Mouse (Mus musculus) brain, embryonic 14.5 days (tissue): ENCODE measurements around the gene Nfasc. TPM values are rescaled to one million over a fixed set of nuclear protein-coding genes. Genes with fewer than 3 reads are reported as not detected.

Experiments
- DNase-seq: peaks from one replicate; pipeline ENCODE4 v3.0.0-alpha.2; 2011; ENCODE audit warnings: low read depth
- CTCF ChIP-seq: fragments of 200-500 bp; IDR thresholded peaks from 2 replicates; pipeline ENCODE4 v1.5.1; 2012; ENCODE audit warnings: inconsistent platforms, mild to moderate bottlenecking, moderate library complexity, borderline replicate concordance; ENCODE audit not compliant: insufficient read depth, insufficient read length; ENCODE audit errors: extremely low read depth
- POLR2A ChIP-seq: fragments of 200-500 bp; IDR thresholded peaks from 2 replicates; pipeline ENCODE4 v1.6.1; 2012; ENCODE audit warnings: mild to moderate bottlenecking, inconsistent platforms, borderline replicate concordance; ENCODE audit not compliant: poor library complexity, insufficient read depth, insufficient read length, severe bottlenecking; ENCODE audit errors: extremely low read depth
- polyA plus RNA-seq: library from polyadenylated mRNA; depleted of rRNA; stranded (reverse); fragments of >200 nt; gene quantifications from 2 replicates; pipeline ENCODE4 v1.2.3, GENCODE M21; 2012

The Nfasc gene
- polyA plus RNA-seq, 1 experiment = 65.9 TPM

- no peak for DNase-seq
- TF ChIP-seq CTCF = no peak
- TF ChIP-seq POLR2A = no peak
Measured at GRCm38 (mm10) chr1:132592145-132592544, 149.5 kb downstream of the Nfasc start.

GRCm38 (mm10) chr1:132591399-132591930 is 150.1 kb downstream of the Nfasc start:
- DNase-seq = peak; percentile 86

GRCm38 (mm10) chr1:132586679-132587201 is 154.9 kb downstream of the Nfasc start:
- no peak for TF ChIP-seq POLR2A
- no peak for TF ChIP-seq CTCF
- no peak for DNase-seq

More at GRCm38 (mm10) chr1:132591399-132591930, 150.1 kb downstream of the Nfasc start:
- TF ChIP-seq POLR2A = no peak
- TF ChIP-seq CTCF = no peak

- DNase-seq = peak; percentile 71
- TF ChIP-seq POLR2A = no peak
- no peak for TF ChIP-seq CTCF
Measured at GRCm38 (mm10) chr1:132585376-132585775, 156.2 kb downstream of the Nfasc start.

- TF ChIP-seq POLR2A = no peak
- no peak for TF ChIP-seq CTCF
- peak; percentile 46 for DNase-seq
Measured at GRCm38 (mm10) chr1:132582998-132583604, 158.5 kb downstream of the Nfasc start.

GRCm38 (mm10) chr1:132581845-132582839 is 159.5 kb downstream of the Nfasc start:
- TF ChIP-seq POLR2A (no peak), CTCF (no peak)
- peak; percentile 90 for DNase-seq

GRCm38 (mm10) chr1:132580063-132580462 is 161.5 kb downstream of the Nfasc start:
- DNase-seq = no peak
- no peak for TF ChIP-seq POLR2A
- TF ChIP-seq CTCF = no peak

GRCm38 (mm10) chr1:132576845-132577244 is 164.8 kb downstream of the Nfasc start:
- DNase-seq = no peak

GRCm38 (mm10) chr1:132572851-132573250 is 168.7 kb downstream of the Nfasc start:
- DNase-seq = no peak
- TF ChIP-seq CTCF (no peak), POLR2A (no peak)

More at GRCm38 (mm10) chr1:132576845-132577244, 164.8 kb downstream of the Nfasc start:
- TF ChIP-seq CTCF (no peak), POLR2A (no peak)

- TF ChIP-seq CTCF (no peak), POLR2A (no peak)
Measured at GRCm38 (mm10) chr1:132571613-132572012, 170.0 kb downstream of the Nfasc start.

GRCm38 (mm10) chr1:132570906-132571305 is 170.7 kb downstream of the Nfasc start:
- no peak for DNase-seq
- TF ChIP-seq CTCF (no peak), POLR2A (no peak)

More at GRCm38 (mm10) chr1:132571613-132572012, 170.0 kb downstream of the Nfasc start:
- no peak for DNase-seq

- no peak for TF ChIP-seq CTCF
- no peak for TF ChIP-seq POLR2A
- DNase-seq = no peak
Measured at GRCm38 (mm10) chr1:132570068-132570780, 171.4 kb downstream of the Nfasc start.
